Mouse (Mus musculus) midbrain, embryonic 11.5 days (tissue): Measurements from ENCODE around the gene March10. TPM values are rescaled to one million over a fixed set of nuclear protein-coding genes. Genes with fewer than 3 reads are reported as not detected.
A peak's percentile ranks its signal among the peaks of the same experiment; 100 is the strongest.

Experiments used
- ATAC-seq: fragments of 200-750 bp; cut with Nextera tagmentation; 2 replicates; pipeline ENCODE4 v1.8.0; 2017; ENCODE audit warnings: moderate TSS enrichment, moderate library complexity; ENCODE audit not compliant: low FRiP score
- DNase-seq: peaks from one replicate; pipeline ENCODE4 v3.0.0; 2015; ENCODE audit warnings: low spot score; ENCODE audit errors: missing footprints
- H3K27ac ChIP-seq: fragments of 300-500 bp; sonication (generic); 2 replicates; pipeline ENCODE4 v1.5.1; 2014; ENCODE audit warnings: low read depth, low read length
- H3K27me3 ChIP-seq: fragments of 300-500 bp; sonication (generic); 2 replicates; pipeline ENCODE4 v1.6.1; 2014; ENCODE audit warnings: mild to moderate bottlenecking, low read length, moderate library complexity, mixed read lengths; ENCODE audit not compliant: control insufficient read depth, insufficient read depth
- H3K36me3 ChIP-seq: fragments of 300-500 bp; sonication (generic); 2 replicates; pipeline ENCODE4 v1.6.1; 2014; ENCODE audit warnings: mild to moderate bottlenecking, low read length, moderate library complexity, mixed read lengths; ENCODE audit not compliant: control insufficient read depth, insufficient read depth
- H3K4me1 ChIP-seq: fragments of 300-500 bp; sonication (generic); 2 replicates; pipeline ENCODE4 v1.6.1; 2014; ENCODE audit warnings: low read length; ENCODE audit not compliant: control insufficient read depth, insufficient read depth
- H3K4me2 ChIP-seq: fragments of 300-500 bp; sonication (generic); 2 replicates; pipeline ENCODE4 v1.6.1; 2014; ENCODE audit warnings: mild to moderate bottlenecking, moderate library complexity
- H3K4me3 ChIP-seq: fragments of 300-500 bp; sonication (generic); 2 replicates; pipeline ENCODE4 v1.5.1; 2014; ENCODE audit warnings: low read depth, low read length
- H3K9ac ChIP-seq: fragments of 300-500 bp; sonication (generic); 2 replicates; pipeline ENCODE4 v1.6.1; 2014; ENCODE audit warnings: low read length
- H3K9me3 ChIP-seq: fragments of 300-500 bp; sonication (generic); 2 replicates; pipeline ENCODE4 v1.6.1; 2016; ENCODE audit warnings: low read length; ENCODE audit not compliant: control insufficient read depth
- WGBS: fragments of 180-500 bp; shearing (Covaris S2); extraction: QIAGEN DNeasy Blood & Tissue Kit; methylation state at CpG from one replicate; pipeline ENCODE4 v1.1.7; 2014; 5-methylcytosine and 5-hydroxymethylcytosine counted together
- polyA plus RNA-seq: library from polyadenylated mRNA; unstranded; fragments of >200 nt; fragmentation: Nextera tagmentation; extraction: Ambion mirVana; gene quantifications from 2 replicates; pipeline ENCODE4 v1.2.1, GENCODE M21; 2014

March10 gene
- polyA plus RNA-seq, 1 experiment from 2014 or later, result not detected

- Histone ChIP-seq H3K4me2 (no peak overlapping the region), H3K36me3 (no peaks in the 10 kb centered on the region), H3K4me3 (no peak overlapping the region), H3K27ac (no peak overlapping the region), H3K9me3 (no peaks in the 10 kb centered on the region), H3K27me3 (no peaks in the 10 kb centered on the region), H3K9ac (no peak overlapping the region), H3K4me1 (no peaks in the 10 kb centered on the region)
- DNase-seq (peak; percentile 73), ATAC-seq (no peak)
- WGBS, result 67% methylated on average over 5 of the region's 5 CpGs
Observed at GRCm38 (mm10) chr11:105490971-105491370, 34.4 kb upstream of the March10 start.

GRCm38 (mm10) chr11:105485412-105485811 lies 28.9 kb upstream of the March10 start:
- DNase-seq, result peak; percentile 10
- no peak overlapping the region for H3K4me2 ChIP-seq
- H3K9me3 ChIP-seq, result no peaks in the 10 kb centered on the region
- no peak overlapping the region for H3K27ac ChIP-seq
- H3K9ac ChIP-seq, result no peak overlapping the region
- no peak for ATAC-seq
- no peaks in the 10 kb centered on the region for H3K27me3 ChIP-seq
- WGBS, result 87% methylated on average over 6 of the region's 6 CpGs
- no peak overlapping the region for H3K4me3 ChIP-seq
- H3K36me3 ChIP-seq, result no peaks in the 10 kb centered on the region
- no peaks in the 10 kb centered on the region for H3K4me1 ChIP-seq

- no peak overlapping the region for H3K4me2 ChIP-seq
- WGBS, result 83% methylated on average over 6 of the region's 6 CpGs
- H3K9ac ChIP-seq, result no peak overlapping the region
- no peak overlapping the region for H3K27ac ChIP-seq
- H3K9me3 ChIP-seq, result no peaks in the 10 kb centered on the region
- H3K4me3 ChIP-seq, result no peak overlapping the region
- H3K36me3 ChIP-seq, result no peaks in the 10 kb centered on the region
- ATAC-seq (no peak), DNase-seq (peak; percentile 77)
- no peaks in the 10 kb centered on the region for H3K27me3 ChIP-seq
- H3K4me1 ChIP-seq, result no peaks in the 10 kb centered on the region
Observed at GRCm38 (mm10) chr11:105484993-105485392, 28.5 kb upstream of the March10 start.

- H3K27me3 ChIP-seq, result no peaks in the 10 kb centered on the region
- ATAC-seq (no peak), DNase-seq (no peak)
- no peaks in the 10 kb centered on the region for H3K9me3 ChIP-seq
- H3K4me2 ChIP-seq, result no peak overlapping the region
- H3K36me3 ChIP-seq, result no peaks in the 10 kb centered on the region
- H3K9ac ChIP-seq, result no peak overlapping the region
- WGBS, result 63% methylated on average over 2 of the region's 2 CpGs
- no peak overlapping the region for H3K27ac ChIP-seq
- H3K4me3 ChIP-seq, result no peak overlapping the region
- H3K4me1 ChIP-seq, result no peaks in the 10 kb centered on the region
Observed at GRCm38 (mm10) chr11:105482747-105483146, 26.2 kb upstream of the March10 start.

GRCm38 (mm10) chr11:105474746-105475145 lies 18.2 kb upstream of the March10 start:
- H3K27me3 ChIP-seq, result no peaks in the 10 kb centered on the region
- no peak overlapping the region for H3K4me2 ChIP-seq
- peaks cover 11% of the 10 kb centered on the region for H3K4me1 ChIP-seq
- no peak for ATAC-seq
- H3K4me3 ChIP-seq, result no peak overlapping the region
- H3K9ac ChIP-seq, result no peak overlapping the region
- H3K9me3 ChIP-seq, result no peaks in the 10 kb centered on the region
- H3K36me3 ChIP-seq, result no peaks in the 10 kb centered on the region
- WGBS, result 52% methylated on average over 2 of the region's 2 CpGs
- H3K27ac ChIP-seq, result no peak overlapping the region
- peak; percentile 72 for DNase-seq

- H3K9me3 ChIP-seq, result no peaks in the 10 kb centered on the region
- no peak overlapping the region for H3K4me3 ChIP-seq
- no peaks in the 10 kb centered on the region for H3K27me3 ChIP-seq
- H3K4me2 ChIP-seq, result no peak overlapping the region
- H3K9ac ChIP-seq, result no peak overlapping the region
- WGBS, result 53% methylated on average over 6 of the region's 6 CpGs
- H3K4me1 ChIP-seq, result peaks cover 14% of the 10 kb centered on the region
- no peak overlapping the region for H3K27ac ChIP-seq
- no peak for ATAC-seq
- no peaks in the 10 kb centered on the region for H3K36me3 ChIP-seq
- peak; percentile 75 for DNase-seq
Observed at GRCm38 (mm10) chr11:105474352-105474736, 17.8 kb upstream of the March10 start.

GRCm38 (mm10) chr11:105473716-105474351 lies 17.3 kb upstream of the March10 start:
- H3K9ac ChIP-seq, result no peak overlapping the region
- ATAC-seq (peak; percentile 38), DNase-seq (peak; percentile 82)
- H3K9me3 ChIP-seq, result no peaks in the 10 kb centered on the region
- peak overlapping the region; percentile 36 for H3K27ac ChIP-seq
- no peaks in the 10 kb centered on the region for H3K36me3 ChIP-seq
- WGBS, result 41% methylated on average over 5 of the region's 5 CpGs
- H3K4me1 ChIP-seq, result peaks cover 15% of the 10 kb centered on the region
- H3K4me2 ChIP-seq, result no peak overlapping the region
- H3K4me3 ChIP-seq, result no peak overlapping the region
- no peaks in the 10 kb centered on the region for H3K27me3 ChIP-seq

GRCm38 (mm10) chr11:105472610-105473009 lies 16.1 kb upstream of the March10 start:
- 77% methylated on average over 4 of the region's 4 CpGs for WGBS
- H3K36me3 ChIP-seq, result no peaks in the 10 kb centered on the region
- no peak overlapping the region for H3K4me2 ChIP-seq
- no peak overlapping the region for H3K4me3 ChIP-seq
- no peak overlapping the region for H3K27ac ChIP-seq
- peaks cover 15% of the 10 kb centered on the region for H3K4me1 ChIP-seq
- no peak for ATAC-seq
- no peaks in the 10 kb centered on the region for H3K27me3 ChIP-seq
- peak; percentile 35 for DNase-seq
- no peak overlapping the region for H3K9ac ChIP-seq
- H3K9me3 ChIP-seq, result no peaks in the 10 kb centered on the region

GRCm38 (mm10) chr11:105470896-105471295 lies 14.4 kb upstream of the March10 start:
- Histone ChIP-seq H3K9ac (no peak overlapping the region), H3K27ac (no peak overlapping the region), H3K4me3 (no peak overlapping the region), H3K4me2 (no peak overlapping the region), H3K27me3 (no peaks in the 10 kb centered on the region), H3K9me3 (no peaks in the 10 kb centered on the region), H3K4me1 (peaks cover 17% of the 10 kb centered on the region), H3K36me3 (no peaks in the 10 kb centered on the region)
- 90% methylated on average over 4 of the region's 4 CpGs for WGBS
- ATAC-seq (no peak), DNase-seq (peak; percentile 75)
